Mouse (Mus musculus) CH12.LX (cell line): ENCODE measurements around the gene Astn2.

Source experiments
- CHD2 ChIP-seq: IDR thresholded peaks from 2 replicates; pipeline ENCODE4 v1.6.1; 2011; ENCODE audit warnings: low read length, improper control_type of control experiment
- CTCF ChIP-seq, 2 experiments: IDR thresholded peaks in 1 of 2; conservative IDR thresholded peaks in 1 of 2; 2 replicates each; pipeline ENCODE4 v1.5.1; 2011 to 2012; ENCODE audit warnings: low read depth in 2 of 2, low read length in 2 of 2, improper control_type of control experiment in 1 of 2, inconsistent platforms in 1 of 2, mild to moderate bottlenecking in 1 of 2, moderate library complexity in 1 of 2
- EP300 ChIP-seq: IDR thresholded peaks from 2 replicates; pipeline ENCODE4 v1.6.1; 2011; ENCODE audit warnings: low read length, improper control_type of control experiment
- MAX ChIP-seq: IDR thresholded peaks from 2 replicates; pipeline ENCODE4 v1.6.1; 2011; ENCODE audit warnings: low read length, improper control_type of control experiment
- USF2 ChIP-seq: conservative IDR thresholded peaks from 2 replicates; pipeline ENCODE4 v1.6.1; 2011; ENCODE audit warnings: low read depth, low read length, improper control_type of control experiment

- TF ChIP-seq CTCF (conservative IDR thresholded peaks at IDR 0.05 in 1 of 2, IDR thresholded peaks at IDR 0.05 in 1 of 2; ENCODE audit: low read depth in 2 of 2, low read length in 2 of 2) (no peak), USF2 (no peak), CHD2 (no peak), MAX (no peak), EP300 (no peak)
These were observed 21.4 kb upstream of the Astn2 start for GRCm38 (mm10) chr4:66425804-66426203.
